Mouse (Mus musculus) lung, adult 18-20 months (tissue): ENCODE results near the gene Apoa2.
A peak's percentile ranks its signal among the peaks of the same experiment; 100 is the strongest.

Source experiments
- DNase-seq, 2 experiments: peaks; one replicate each; pipeline ENCODE4 v3.0.0; 2022; ENCODE audit warnings: mixed read lengths in 2 of 2

Gene Apoa2

GRCm38 (mm10) chr1:171262594-171263130 lies 37.8 kb downstream of the Apoa2 start:
- peak; percentile 66 to 72 for DNase-seq

- DNase-seq: peak in 1 of 2 experiments; percentile 45
Observed at GRCm38 (mm10) chr1:171263185-171263611, 38.3 kb downstream of the Apoa2 start.

- no peak for DNase-seq
Observed at GRCm38 (mm10) chr1:171263666-171264461, 39.0 kb downstream of the Apoa2 start.

- no peak for DNase-seq
Observed at GRCm38 (mm10) chr1:171265971-171266744, 41.3 kb downstream of the Apoa2 start.

- no peak for DNase-seq
Observed at GRCm38 (mm10) chr1:171268341-171268740, 43.5 kb downstream of the Apoa2 start.

- DNase-seq: peak; percentile 96 to 97
Observed at GRCm38 (mm10) chr1:171269848-171270572, 45.2 kb downstream of the Apoa2 start, which contains the start of gene B4galt3. Gene B4galt3, plus strand, starts transcription at chr1:171270328.

- peak; percentile 77 to 83 for DNase-seq
Observed at GRCm38 (mm10) chr1:171270573-171270900, 45.7 kb downstream of the Apoa2 start.

GRCm38 (mm10) chr1:171271196-171271595 lies 46.3 kb downstream of the Apoa2 start:
- no peak for DNase-seq

GRCm38 (mm10) chr1:171271622-171272021 lies 46.8 kb downstream of the Apoa2 start:
- DNase-seq: no peak

GRCm38 (mm10) chr1:171272086-171272485 lies 47.2 kb downstream of the Apoa2 start:
- DNase-seq: no peak

- no peak for DNase-seq
Observed at GRCm38 (mm10) chr1:171274171-171274570, 49.3 kb downstream of the Apoa2 start.

- DNase-seq: peak in 1 of 2 experiments; percentile 39
Observed at GRCm38 (mm10) chr1:171275144-171275734, 50.4 kb downstream of the Apoa2 start.
